Mouse (Mus musculus) heart, adult 2 months (tissue): ENCODE results near the gene Rora. TPM values are rescaled to one million over a fixed set of nuclear protein-coding genes. Genes with fewer than 3 reads are reported as not detected.

ENCODE experiments used
- DNase-seq, 2 experiments: peaks; one replicate each; pipeline ENCODE4 v3.0.0; 2021
- H3K27ac ChIP-seq: fragments of 200-600 bp; 2 replicates; pipeline ENCODE4 v1.8.1; 2022
- H3K27me3 ChIP-seq: fragments of 200-500 bp; 2 replicates; pipeline ENCODE4 v1.6.1; 2012; ENCODE audit warnings: mild to moderate bottlenecking, low read length, inconsistent platforms, mixed read lengths; ENCODE audit not compliant: control insufficient read depth, insufficient read depth
- H3K36me3 ChIP-seq: fragments of 200-500 bp; 2 replicates; pipeline ENCODE4 v1.6.1; 2012; ENCODE audit warnings: low read length, inconsistent platforms; ENCODE audit not compliant: control insufficient read depth, insufficient read depth
- H3K4me1 ChIP-seq: fragments of 200-500 bp; 2 replicates; pipeline ENCODE4 v1.6.1; 2011; ENCODE audit warnings: low read length; ENCODE audit not compliant: control insufficient read depth, insufficient read depth
- H3K4me3 ChIP-seq: fragments of 200-600 bp; 2 replicates; pipeline ENCODE4 v1.8.1; 2022
- H3K79me2 ChIP-seq: fragments of 200-500 bp; replicated peaks from 2 replicates; pipeline ENCODE4 v1.6.1; 2012; ENCODE audit warnings: mild to moderate bottlenecking, inconsistent platforms, low read length, moderate library complexity, mixed read lengths; ENCODE audit not compliant: control insufficient read depth, insufficient read depth
- H3K9ac ChIP-seq: fragments of 200-500 bp; 2 replicates; pipeline ENCODE4 v1.6.1; 2012; ENCODE audit warnings: low read depth, mild to moderate bottlenecking, control low read depth, inconsistent platforms, low read length, mixed read lengths
- CTCF ChIP-seq: fragments of 200-600 bp; IDR thresholded peaks from 2 replicates; pipeline ENCODE4 v1.8.1; 2022; ENCODE audit warnings: antibody characterized with exemption, mild to moderate bottlenecking, moderate library complexity
- EP300 ChIP-seq: fragments of 200-500 bp; IDR thresholded peaks from 2 replicates; pipeline ENCODE4 v1.6.1; 2011; ENCODE audit warnings: low read depth, low read length, control low read depth; ENCODE audit not compliant: insufficient read depth
- POLR2A ChIP-seq: fragments of 200-500 bp; IDR thresholded peaks from 2 replicates; pipeline ENCODE4 v1.6.1; 2011; ENCODE audit warnings: mild to moderate bottlenecking, low read depth, low read length, control low read depth; ENCODE audit not compliant: insufficient read depth
- WGBS: fragments of 180-500 bp; shearing (Covaris S2); methylation state at CpG from one replicate; pipeline ENCODE4 v1.1.7; 2018; 5-methylcytosine and 5-hydroxymethylcytosine counted together
- intact Hi-C: fragments of 180-260 bp; cut with DNase I; formaldehyde crosslinking; loops from one replicate; pipeline ENCODE4 v1.15.1; 2025
- polyA plus RNA-seq: library from polyadenylated mRNA; depleted of rRNA; stranded (reverse); fragments of >200 nt; gene quantifications from 2 replicates; pipeline ENCODE4 v1.2.3, GENCODE M21; 2012
- total RNA-seq, 2 experiments: library from RNA; stranded (reverse); gene quantifications; 2 replicates each; pipeline ENCODE4 v1.2.3; 2021

The Rora gene
- total and polyA plus RNA-seq, 3 experiments, result 6.7 to 28.9 (median 21.6) TPM

DNA sequence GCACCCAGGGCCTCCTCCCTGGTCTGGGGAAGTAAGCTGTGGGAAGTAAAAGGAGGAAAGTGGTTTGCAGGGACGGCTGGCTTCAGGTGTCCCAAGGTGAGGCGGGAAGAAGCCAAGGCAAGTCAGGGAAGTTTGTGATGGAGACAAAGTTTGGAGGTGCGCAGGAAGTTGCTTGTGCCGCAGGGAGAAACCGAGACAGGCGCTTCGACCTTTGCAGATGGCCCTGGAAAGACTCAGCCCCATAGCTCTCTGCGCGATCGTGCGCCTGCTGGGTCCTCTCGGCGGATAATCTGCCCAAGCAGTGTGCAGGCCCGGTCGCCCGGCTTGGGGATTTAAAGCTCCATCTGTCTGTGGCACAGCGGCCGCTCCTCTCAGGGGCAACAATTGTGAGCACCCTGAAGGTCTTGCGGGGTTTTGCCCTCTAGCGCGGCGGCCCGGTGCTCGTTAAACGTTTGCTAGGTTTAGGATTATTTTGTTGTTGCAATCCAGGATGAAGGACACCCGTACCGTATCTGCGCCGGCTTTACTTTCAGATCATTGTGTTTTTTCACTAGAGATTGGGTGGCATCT is 637.4 kb downstream of the Rora start:
- Histone ChIP-seq H3K79me2 (peaks cover 2% of the 10 kb centered on the region), H3K27me3 (no peaks in the 10 kb centered on the region), H3K27ac (peak overlapping the region; percentile 92), H3K9ac (peak overlapping the region; percentile 94), H3K4me1 (peaks cover 2% of the 10 kb centered on the region), H3K36me3 (no peaks in the 10 kb centered on the region; the same call in 1 of the 2 replicates), H3K4me3 (peak overlapping the region; percentile 97)
- TF ChIP-seq CTCF (no peak), POLR2A (no peak), EP300 (no peak)
- DNase-seq, result peak; percentile 39 to 51
- intact Hi-C loops, result loop anchor here (5.0 to 10.0 kb wide), 3 partner anchors 164 to 1276 kb away; no protein-coding TSS in a partner anchor
- WGBS, result 9% methylated on average over 29 of the region's 29 CpGs

DNA sequence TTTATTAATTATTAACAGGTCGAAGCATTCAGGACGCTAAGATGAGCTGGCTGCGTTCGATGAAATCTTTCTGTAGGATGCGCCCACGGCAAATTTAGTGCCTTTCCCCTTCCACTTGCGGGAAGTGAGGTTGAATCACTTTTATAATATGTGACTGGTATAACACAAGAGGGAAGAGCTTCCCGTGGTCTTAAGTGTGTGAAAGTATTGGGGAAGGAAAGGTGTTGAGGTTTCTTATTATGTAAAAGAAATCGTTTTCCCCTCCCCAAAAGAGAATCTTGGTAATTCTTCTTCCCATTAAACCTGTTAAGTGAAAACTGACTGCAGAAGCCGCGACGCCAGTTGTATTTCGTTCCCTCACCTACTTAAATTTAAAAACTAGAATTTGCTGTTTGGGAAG is 637.9 kb downstream of the Rora start:
- no peak for TF ChIP-seq POLR2A
- no peak for TF ChIP-seq CTCF
- no peak for TF ChIP-seq EP300
- DNase-seq, result no peak
- WGBS, result 53% methylated on average over 13 of the region's 13 CpGs
- intact Hi-C loops, result loop anchor here (5.0 to 10.0 kb wide), 3 partner anchors 164 to 1277 kb away; no protein-coding TSS in a partner anchor
- Histone ChIP-seq H3K27me3 (no peaks in the 10 kb centered on the region), H3K79me2 (peaks cover 2% of the 10 kb centered on the region), H3K9ac (peak overlapping the region; percentile 94; the same call in 1 of the 2 replicates), H3K27ac (peak overlapping the region; percentile 92; the same call in 1 of the 2 replicates), H3K4me3 (peak overlapping the region; percentile 97), H3K36me3 (peaks cover 2% of the 10 kb centered on the region), H3K4me1 (peaks cover 3% of the 10 kb centered on the region)

DNA sequence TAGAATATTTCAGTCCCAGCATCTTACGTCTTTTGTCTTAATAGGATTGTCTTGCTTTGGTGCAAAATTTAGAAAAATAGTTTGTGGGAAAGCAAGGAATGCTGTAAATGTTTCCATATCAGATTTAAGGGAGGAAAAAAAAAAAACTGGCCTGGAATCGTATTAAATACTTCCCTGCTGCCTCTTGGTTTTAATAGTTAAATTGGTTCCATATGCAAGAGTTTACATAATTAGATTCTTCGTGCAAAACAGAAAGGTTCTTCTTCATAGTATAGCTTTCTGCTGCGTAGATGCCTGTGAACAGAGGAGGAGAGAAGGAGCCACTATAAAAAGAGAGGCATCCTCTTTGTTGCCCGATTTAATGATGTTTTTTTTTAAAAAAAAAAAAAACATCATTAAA is 638.8 kb downstream of the Rora start:
- peaks cover 3% of the 10 kb centered on the region for H3K4me1 ChIP-seq
- intact Hi-C loops, result loop anchor here (5.0 to 10.0 kb wide), 3 partner anchors 165 to 1278 kb away; no protein-coding TSS in a partner anchor
- H3K4me3 ChIP-seq, result no peak overlapping the region
- 78% methylated on average over 5 of the region's 5 CpGs for WGBS
- no peak overlapping the region for H3K9ac ChIP-seq
- no peaks in the 10 kb centered on the region for H3K27me3 ChIP-seq
- H3K36me3 ChIP-seq, result peaks cover 2% of the 10 kb centered on the region
- TF ChIP-seq CTCF (no peak), POLR2A (no peak), EP300 (no peak)
- H3K27ac ChIP-seq, result no peak overlapping the region
- no peak for DNase-seq
- peaks cover 2% of the 10 kb centered on the region for H3K79me2 ChIP-seq

DNA sequence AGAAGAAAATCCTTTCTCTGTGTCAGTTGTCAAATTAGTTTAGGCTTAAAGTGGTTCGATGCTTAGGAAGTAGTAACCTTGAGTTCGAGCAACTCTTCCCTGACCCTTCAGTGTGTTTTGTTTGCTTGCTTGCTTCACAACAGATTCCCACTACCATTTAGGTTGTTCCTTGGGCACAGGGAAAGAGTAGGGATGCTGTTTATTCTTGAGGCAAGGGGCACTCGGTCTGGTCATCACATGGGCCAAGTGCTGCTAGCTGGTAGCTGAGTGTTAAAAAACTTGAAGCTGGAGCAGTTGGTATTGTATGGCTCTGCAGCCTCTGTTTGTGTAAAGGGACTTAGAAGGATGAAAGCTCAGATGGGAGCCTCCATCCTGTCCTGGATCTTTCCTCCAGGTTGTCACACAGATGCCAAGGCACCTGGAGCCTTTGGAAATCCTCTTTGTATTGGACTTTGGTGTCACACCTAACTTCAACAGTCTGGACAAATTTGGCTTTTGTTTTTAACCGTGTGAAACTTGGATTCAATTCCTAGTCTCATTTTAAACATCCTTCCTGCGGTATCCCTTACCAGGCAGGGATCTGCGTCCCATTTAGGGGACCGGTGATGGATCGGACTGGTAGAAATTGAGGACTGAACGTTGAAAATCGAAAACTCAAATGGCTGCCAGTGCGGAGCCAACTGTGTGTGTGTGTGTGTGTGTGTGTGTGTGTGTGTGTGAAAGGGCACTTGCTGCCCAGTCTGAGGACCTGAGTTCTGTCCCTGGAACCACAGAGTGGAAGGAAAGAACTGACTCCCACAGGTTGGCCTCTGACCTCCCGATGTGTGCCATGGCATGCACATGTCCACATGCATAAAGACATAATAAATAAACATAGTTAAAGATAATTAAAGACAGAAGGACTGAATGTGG is 639.4 kb downstream of the Rora start:
- H3K36me3 ChIP-seq, result peaks cover 2% of the 10 kb centered on the region
- H3K27ac ChIP-seq, result no peak overlapping the region
- H3K4me3 ChIP-seq, result no peak overlapping the region
- peaks cover 2% of the 10 kb centered on the region for H3K79me2 ChIP-seq
- H3K4me1 ChIP-seq, result peaks cover 3% of the 10 kb centered on the region
- no peak for TF ChIP-seq CTCF
- TF ChIP-seq POLR2A, result no peak
- TF ChIP-seq EP300, result no peak
- 88% methylated on average over 12 of the region's 12 CpGs for WGBS
- no peak for DNase-seq
- no peaks in the 10 kb centered on the region for H3K27me3 ChIP-seq
- H3K9ac ChIP-seq, result no peak overlapping the region
- intact Hi-C loops, result loop anchor here (5.0 to 10.0 kb wide), 3 partner anchors 166 to 1278 kb away; no protein-coding TSS in a partner anchor

DNA sequence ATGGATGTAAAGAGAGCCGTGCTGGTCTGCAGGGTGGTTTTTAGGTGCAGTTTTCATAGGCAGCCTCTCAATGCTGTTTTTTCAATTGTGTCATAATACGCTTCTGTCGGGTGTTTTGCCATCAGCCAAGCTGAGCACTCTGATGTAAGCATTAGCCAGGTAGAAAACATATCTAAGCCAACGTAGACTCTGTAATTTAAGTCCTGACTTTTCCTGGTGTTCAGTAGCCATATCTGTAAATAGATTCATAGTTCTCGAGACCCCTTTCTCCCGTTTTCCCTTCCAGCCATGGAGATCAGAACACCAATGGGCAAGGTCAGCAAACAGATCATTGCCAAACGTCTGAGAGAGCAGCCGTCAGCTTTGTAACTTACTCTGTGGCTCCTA is 640.1 kb downstream of the Rora start:
- DNase-seq, result no peak
- H3K4me1 ChIP-seq, result peaks cover 3% of the 10 kb centered on the region
- H3K4me3 ChIP-seq, result no peak overlapping the region
- no peak overlapping the region for H3K27ac ChIP-seq
- intact Hi-C loops, result loop anchor here (5.0 to 10.0 kb wide), 3 partner anchors 166 to 1279 kb away; no protein-coding TSS in a partner anchor
- H3K36me3 ChIP-seq, result peaks cover 2% of the 10 kb centered on the region
- peaks cover 2% of the 10 kb centered on the region for H3K79me2 ChIP-seq
- H3K9ac ChIP-seq, result no peak overlapping the region
- 81% methylated on average over 8 of the region's 8 CpGs for WGBS
- TF ChIP-seq CTCF (no peak), EP300 (no peak), POLR2A (no peak)
- no peaks in the 10 kb centered on the region for H3K27me3 ChIP-seq

DNA sequence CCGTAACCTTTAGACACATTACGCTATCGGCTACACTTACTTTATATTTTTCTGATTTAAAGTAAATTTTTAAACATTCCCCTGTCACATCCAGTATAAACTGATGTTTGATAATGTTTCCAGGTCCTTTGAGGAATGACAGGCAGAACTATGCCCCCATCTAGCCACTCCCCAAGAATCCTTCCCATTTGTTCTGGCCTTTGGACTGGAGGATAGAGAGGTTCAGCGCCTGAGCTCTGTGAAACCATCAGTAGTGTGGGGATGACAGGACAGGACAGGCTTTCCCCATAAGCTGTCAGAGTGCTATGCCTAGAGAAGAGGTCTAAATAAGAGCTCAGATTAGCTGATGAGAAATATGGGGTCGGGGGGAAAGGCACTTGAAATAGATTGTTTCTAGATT is 640.8 kb downstream of the Rora start:
- intact Hi-C loops, result loop anchor here (5.0 to 10.0 kb wide), 3 partner anchors 167 to 1280 kb away; no protein-coding TSS in a partner anchor
- 82% methylated on average over 5 of the region's 5 CpGs for WGBS
- DNase-seq, result no peak
- Histone ChIP-seq H3K27ac (no peak overlapping the region), H3K79me2 (peaks cover 2% of the 10 kb centered on the region), H3K4me3 (no peak overlapping the region), H3K27me3 (no peaks in the 10 kb centered on the region), H3K9ac (no peak overlapping the region), H3K36me3 (peaks cover 2% of the 10 kb centered on the region), H3K4me1 (peaks cover 7% of the 10 kb centered on the region)
- TF ChIP-seq CTCF (no peak), EP300 (no peak), POLR2A (no peak)
